Mouse (Mus musculus) liver, embryonic 14.5 days (tissue): ENCODE measurements around the gene Ctnnd2. TPM values are rescaled to one million over a fixed set of nuclear protein-coding genes. Genes with fewer than 3 reads are reported as not detected.

Source experiments
- ATAC-seq: fragments of 200-750 bp; cut with Nextera tagmentation; 2 replicates; pipeline ENCODE4 v1.8.0; 2017; ENCODE audit warnings: moderate number of reproducible peaks, mild to moderate bottlenecking, moderate library complexity; ENCODE audit not compliant: insufficient read depth
- DNase-seq, 3 experiments: peaks; one replicate each; pipeline ENCODE4 v3.0.0-alpha.2; 2012 to 2013; ENCODE audit warnings: low read depth in 3 of 3, low spot score in 3 of 3
- H3K27ac ChIP-seq: fragments of 300-500 bp; sonication (generic); 2 replicates; pipeline ENCODE4 v1.5.1; 2014; ENCODE audit warnings: moderate library complexity, mild to moderate bottlenecking, control low read depth, inconsistent platforms
- H3K27me3 ChIP-seq: fragments of 300-500 bp; sonication (generic); 2 replicates; pipeline ENCODE4 v1.6.1; 2014; ENCODE audit warnings: mild to moderate bottlenecking, low read length, moderate library complexity; ENCODE audit not compliant: control insufficient read depth, insufficient read depth
- H3K36me3 ChIP-seq: fragments of 300-500 bp; sonication (generic); replicated peaks from 2 replicates; pipeline ENCODE4 v1.6.1; 2014; ENCODE audit warnings: low read depth; ENCODE audit not compliant: control insufficient read depth, insufficient read depth
- H3K4me1 ChIP-seq, 2 experiments: fragments of 200-500 bp in 1 of 2; fragments of 300-500 bp in 1 of 2; sonication (generic) in 1 of 2; replicated peaks; 2 replicates each; pipeline ENCODE4 v1.6.1; 2012 to 2014; ENCODE audit warnings: antibody characterized with exemption in 1 of 2, inconsistent platforms in 1 of 2, low read length in 1 of 2; ENCODE audit not compliant: control insufficient read depth in 2 of 2, insufficient read depth in 2 of 2
- H3K4me2 ChIP-seq: fragments of 300-500 bp; sonication (generic); 2 replicates; pipeline ENCODE4 v1.6.1; 2014; ENCODE audit warnings: low read depth, mild to moderate bottlenecking, control low read depth, moderate library complexity
- H3K4me3 ChIP-seq, 2 experiments: fragments of 200-500 bp in 1 of 2; fragments of 300-500 bp in 1 of 2; sonication (generic) in 1 of 2; 2 replicates each; pipeline ENCODE4 v1.5.1; 2012 to 2014; ENCODE audit warnings: low read depth in 2 of 2, low read length in 2 of 2, mild to moderate bottlenecking in 2 of 2, control low read depth in 1 of 2, inconsistent platforms in 1 of 2, moderate library complexity in 1 of 2; ENCODE audit not compliant: insufficient read depth in 1 of 2
- H3K9ac ChIP-seq: fragments of 300-500 bp; sonication (generic); replicated peaks from 2 replicates; pipeline ENCODE4 v1.6.1; 2014; ENCODE audit warnings: mild to moderate bottlenecking, control low read depth, moderate library complexity
- H3K9me3 ChIP-seq: fragments of 300-500 bp; sonication (generic); 2 replicates; pipeline ENCODE4 v1.6.1; 2016; ENCODE audit warnings: low read length, mixed read lengths; ENCODE audit not compliant: control insufficient read depth
- CTCF ChIP-seq: IDR thresholded peaks from 2 replicates; pipeline ENCODE4 v1.5.1; 2016; ENCODE audit warnings: antibody characterized with exemption, low read depth, control low read depth
- EP300 ChIP-seq: IDR thresholded peaks from 2 replicates; pipeline ENCODE4 v1.6.1; 2016; ENCODE audit warnings: antibody characterized with exemption, low read depth
- WGBS: fragments of 180-500 bp; shearing (Covaris S2); extraction: QIAGEN DNeasy Blood & Tissue Kit; methylation state at CpG from one replicate; pipeline ENCODE4 v1.1.7; 2014; ENCODE audit not compliant: insufficient replicate concordance; 5-methylcytosine and 5-hydroxymethylcytosine counted together
- polyA plus RNA-seq, 2 experiments: library from polyadenylated mRNA; depleted of rRNA in 1 of 2; stranded (reverse) in 1 of 2; unstranded in 1 of 2; fragments of >200 nt; fragmentation: Nextera tagmentation in 1 of 2; extraction: Ambion mirVana in 1 of 2; gene quantifications; 2 replicates each; pipeline versions ENCODE4 v1.2.1 to v1.2.3; 2012 to 2014

Ctnnd2 gene
- polyA plus RNA-seq, 2 experiments: 0.09 to 0.11 TPM

- TF ChIP-seq EP300 (no peak), CTCF (no peak)
- Histone ChIP-seq H3K4me2 (no peak overlapping the region), H3K4me1 (no peaks in the 10 kb centered on the region), H3K4me3 (no peak overlapping the region), H3K9ac (no peak overlapping the region), H3K9me3 (no peaks in the 10 kb centered on the region), H3K27ac (no peak overlapping the region), H3K36me3 (no peaks in the 10 kb centered on the region), H3K27me3 (no peaks in the 10 kb centered on the region)
- DNase-seq (no peak), ATAC-seq (no peak)
- 40% methylated on average over 5 of the region's 5 CpGs for WGBS
Observed at GRCm38 (mm10) chr15:30925838-30926237, 753.4 kb downstream of the Ctnnd2 start.

DNA sequence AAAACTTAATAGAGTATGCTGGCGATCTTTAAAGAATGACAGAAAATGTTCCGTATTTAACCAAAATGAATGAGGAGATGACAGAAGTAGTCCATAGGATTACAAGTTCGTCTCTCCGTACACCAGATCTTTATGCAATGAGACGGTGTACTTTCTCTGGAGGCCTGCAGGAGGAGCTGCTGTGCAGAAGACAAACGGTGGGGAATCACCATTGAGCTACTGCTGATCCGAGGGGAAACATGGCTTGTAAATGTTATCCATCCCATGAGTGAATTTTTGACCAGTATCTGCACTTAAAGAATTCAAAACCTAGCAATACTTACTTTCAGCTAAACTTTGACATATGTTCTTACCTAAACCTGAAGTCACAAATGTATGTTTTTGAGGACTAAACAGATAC, 755.2 kb downstream of the Ctnnd2 start:
- H3K4me2 ChIP-seq: no peak overlapping the region
- ATAC-seq (no peak), DNase-seq (no peak)
- H3K36me3 ChIP-seq: no peaks in the 10 kb centered on the region
- no peak overlapping the region for H3K9ac ChIP-seq
- no peaks in the 10 kb centered on the region for H3K27me3 ChIP-seq
- no peaks in the 10 kb centered on the region for H3K9me3 ChIP-seq
- no peak overlapping the region for H3K4me3 ChIP-seq
- peak; percentile 36 for TF ChIP-seq CTCF
- no peak for TF ChIP-seq EP300
- no peak overlapping the region for H3K27ac ChIP-seq
- WGBS: 37% methylated on average over 7 of the region's 7 CpGs
- H3K4me1 ChIP-seq: no peaks in the 10 kb centered on the region

- H3K27me3 ChIP-seq: no peaks in the 10 kb centered on the region
- no peak overlapping the region for H3K27ac ChIP-seq
- H3K9me3 ChIP-seq: no peaks in the 10 kb centered on the region
- no peak overlapping the region for H3K4me2 ChIP-seq
- DNase-seq: no peak
- WGBS: 54% methylated on average over 5 of the region's 5 CpGs
- H3K4me1 ChIP-seq: no peaks in the 10 kb centered on the region
- H3K36me3 ChIP-seq: no peaks in the 10 kb centered on the region
- no peak overlapping the region for H3K9ac ChIP-seq
- TF ChIP-seq CTCF (no peak), EP300 (no peak)
- ATAC-seq: no peak
- H3K4me3 ChIP-seq: no peak overlapping the region
Observed at GRCm38 (mm10) chr15:30931906-30932305, 759.5 kb downstream of the Ctnnd2 start.

- Histone ChIP-seq H3K4me3 (no peak overlapping the region), H3K4me1 (0 out of 4 replicates have a peak, but pooled peaks cover 0 to 2% of the 10 kb centered on the region in 2 experiments), H3K27me3 (no peaks in the 10 kb centered on the region), H3K9ac (no peak overlapping the region), H3K36me3 (no peaks in the 10 kb centered on the region), H3K4me2 (no peak overlapping the region), H3K27ac (no peak overlapping the region), H3K9me3 (no peaks in the 10 kb centered on the region)
- DNase-seq (no peak), ATAC-seq (no peak)
- TF ChIP-seq EP300: no peak
- no peak for TF ChIP-seq CTCF
- WGBS: 3% methylated on average over 1 of the region's 1 CpGs
Observed at GRCm38 (mm10) chr15:30945863-30946262, 773.5 kb downstream of the Ctnnd2 start.

DNA sequence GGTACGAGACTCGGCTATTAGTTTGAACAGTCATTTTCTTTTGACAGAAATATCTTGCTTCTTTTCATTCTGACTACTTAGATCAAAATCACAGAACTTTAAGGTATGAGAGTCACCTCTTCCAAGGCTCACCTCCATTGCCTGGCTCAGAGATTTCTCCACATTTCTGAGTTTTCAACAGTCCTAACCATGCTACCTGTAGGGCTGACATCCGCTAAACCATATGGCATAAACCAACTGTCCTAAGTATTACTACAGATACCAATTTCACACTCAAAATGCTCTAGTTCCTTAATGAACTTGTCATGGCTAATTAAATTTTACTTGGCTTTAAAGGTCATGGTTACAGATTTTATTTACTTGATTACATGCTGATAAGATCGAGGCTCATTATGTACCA, 786.1 kb downstream of the Ctnnd2 start:
- Histone ChIP-seq H3K9ac (no peak overlapping the region), H3K4me3 (no peak overlapping the region), H3K4me2 (no peak overlapping the region), H3K36me3 (no peaks in the 10 kb centered on the region), H3K27me3 (no peaks in the 10 kb centered on the region), H3K27ac (no peak overlapping the region), H3K9me3 (no peaks in the 10 kb centered on the region), H3K4me1 (no peaks in the 10 kb centered on the region)
- WGBS: 77% methylated on average over 4 of the region's 4 CpGs
- no peak for DNase-seq
- TF ChIP-seq CTCF: no peak
- TF ChIP-seq EP300: no peak
- ATAC-seq: no peak
